In genomic region chr2:27740091-27740608, GRCm38 (mm10) we compare ENCODE assay signal across 8 mouse cellular contexts.
A peak's percentile ranks its signal among the peaks of the same experiment; 100 is the strongest.
DNase-seq lines count a peak whose midpoint lies in the region; ATAC-seq lines count a peak whose summit lies in the region.

No protein-coding gene starts in this region.

- H3K9ac ChIP-seq in intestine, embryonic 14.5 days (ENCODE audit: low read length), result peak overlapping the region; percentile 17; the same call in 1 of the 2 replicates

- no peaks in the 10 kb centered on the region for H3K9me3 ChIP-seq in intestine, embryonic 14.5 days (ENCODE audit: control insufficient read depth, low read length)
- no peaks in the 10 kb centered on the region for H3K9me3 ChIP-seq in megakaryocyte, embryonic 14.5 days

- H3K4me2 ChIP-seq in intestine, embryonic 14.5 days (ENCODE audit: low read length), result peak overlapping the region; percentile 25; the same call in 1 of the 2 replicates

- intact Hi-C loops in gastrocnemius, postnatal 14 days (cut with DNase I; ENCODE audit: low total_unique reads), result no loop called here
- intact Hi-C loops in left cerebral cortex, postnatal 10 days (cut with DNase I), result no loop called here

- ATAC-seq in intestine, embryonic 14.5 days (replicated peaks; ENCODE audit: low FRiP score, low TSS enrichment, low read depth), result peak; percentile 66

- no peak overlapping the region for H3K4me3 ChIP-seq in intestine, embryonic 14.5 days (ENCODE audit: low read depth, low read length)
- peak overlapping the region; percentile 87 for H3K4me3 ChIP-seq in megakaryocyte, embryonic 14.5 days (replicated peaks)

- WGBS in intestine, embryonic 14.5 days, result 5% methylated on average over 16 of the region's 16 CpGs

- peaks cover 35% of the 10 kb centered on the region for H3K4me1 ChIP-seq in intestine, embryonic 14.5 days (replicated peaks; ENCODE audit: control insufficient read depth, insufficient read depth, low read length)
- peaks cover 59% of the 10 kb centered on the region for H3K4me1 ChIP-seq in megakaryocyte, embryonic 14.5 days

- H3K36me3 ChIP-seq in intestine, embryonic 14.5 days (ENCODE audit: control insufficient read depth, insufficient read depth, low read length), result peaks cover 51% of the 10 kb centered on the region
- no peaks in the 10 kb centered on the region for H3K36me3 ChIP-seq in megakaryocyte, embryonic 14.5 days (replicated peaks; ENCODE audit: low read length)

- H3K27me3 ChIP-seq in intestine, embryonic 14.5 days (replicated peaks; ENCODE audit: control insufficient read depth, insufficient read depth, low read length), result no peaks in the 10 kb centered on the region
- H3K27me3 ChIP-seq in megakaryocyte, embryonic 14.5 days (replicated peaks), result peaks cover 81% of the 10 kb centered on the region

- peak overlapping the region; percentile 62 for H3K27ac ChIP-seq in intestine, embryonic 14.5 days (ENCODE audit: low read depth)

- DNase-seq in adrenal gland, adult 18-20 months (ENCODE audit: low spot score in 2 of 2), result peak; percentile 81 to 82
- DNase-seq in embryo, embryonic 11 days, result peak; percentile 90
- DNase-seq in gastrocnemius, postnatal 14 days, result peak; percentile 85
- DNase-seq in intestine, embryonic 14.5 days (ENCODE audit: low spot score), result peak; percentile 90
- peak; percentile 79 to 88 for DNase-seq in left cerebral cortex, postnatal 10 days (ENCODE audit: extremely low spot score in 1 of 2, low spot score in 2 of 2)
- peak; percentile 85 to 87 for DNase-seq in right cerebral cortex, adult 2 months (ENCODE audit: low spot score in 2 of 2)
- peak; percentile 76 for DNase-seq in urinary bladder, postnatal 25 days (ENCODE audit: low spot score)
